Mouse (Mus musculus) E14TG2a.4 (cell line): Measurements from ENCODE around the gene Tulp4.

Source experiments
- CTCF ChIP-seq: conservative IDR thresholded peaks from 2 replicates; pipeline ENCODE4 v1.5.1; 2014; ENCODE audit warnings: low read length
- NANOG ChIP-seq: IDR thresholded peaks from 2 replicates; pipeline ENCODE4 v1.6.1; 2014; ENCODE audit warnings: borderline replicate concordance, low read length, mixed read lengths
- POU5F1 ChIP-seq: IDR thresholded peaks from 2 replicates; pipeline ENCODE4 v1.6.1; 2014; ENCODE audit warnings: low read length, borderline replicate concordance

GRCm38 (mm10) chr17:6106361-6107014 is at the start of gene Tulp4:
- TF ChIP-seq CTCF (no peak), NANOG (no peak), POU5F1 (no peak)
